Mouse (Mus musculus) heart, adult 2 months (tissue): ENCODE results near the gene Rgs16.

Experiments used
- CTCF ChIP-seq: fragments of 200-600 bp; IDR thresholded peaks from 2 replicates; pipeline ENCODE4 v1.8.1; 2022; ENCODE audit warnings: antibody characterized with exemption, mild to moderate bottlenecking, moderate library complexity
- EP300 ChIP-seq: fragments of 200-500 bp; IDR thresholded peaks from 2 replicates; pipeline ENCODE4 v1.6.1; 2011; ENCODE audit warnings: low read depth, low read length, control low read depth; ENCODE audit not compliant: insufficient read depth
- POLR2A ChIP-seq: fragments of 200-500 bp; IDR thresholded peaks from 2 replicates; pipeline ENCODE4 v1.6.1; 2011; ENCODE audit warnings: mild to moderate bottlenecking, low read depth, low read length, control low read depth; ENCODE audit not compliant: insufficient read depth

DNA sequence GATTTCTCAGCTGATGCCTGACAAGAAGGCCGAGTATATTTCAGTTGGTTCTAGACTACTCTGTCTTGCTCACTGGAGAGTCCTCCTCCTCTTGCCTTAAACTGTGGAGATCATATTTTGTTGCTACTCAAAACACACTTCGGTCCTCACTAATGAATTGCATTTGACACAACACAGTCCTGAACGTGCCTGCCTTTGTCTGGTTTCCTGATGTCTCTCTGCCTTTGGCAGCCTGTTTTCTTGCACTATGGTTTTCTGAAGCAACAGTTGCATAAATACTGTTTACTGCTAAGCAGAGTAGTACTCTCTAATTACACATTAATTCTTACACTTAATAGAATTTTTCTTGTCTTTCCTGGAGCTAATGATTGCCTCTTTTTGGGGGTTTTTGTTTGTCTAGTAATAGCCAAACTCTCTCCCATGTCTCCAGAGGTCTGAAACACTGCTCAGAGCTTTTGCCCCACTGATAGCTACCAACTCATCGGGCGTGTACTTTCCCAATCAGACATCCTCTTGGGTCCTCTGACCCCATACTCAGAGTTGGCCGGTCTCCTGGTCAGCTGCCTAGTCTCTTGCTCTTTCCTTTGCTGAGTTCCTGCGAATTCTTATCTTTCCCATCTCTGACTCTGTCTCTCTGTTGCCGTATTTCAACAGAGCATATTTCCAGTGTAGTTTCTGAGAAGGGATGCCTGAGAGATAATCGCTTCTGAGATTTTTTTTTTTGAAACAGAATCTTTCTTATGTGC, 18.4 kb upstream of the Rgs16 start:
- TF ChIP-seq CTCF = no peak
- TF ChIP-seq POLR2A = no peak
- no peak for TF ChIP-seq EP300
